Mouse (Mus musculus) embryo, embryonic 9.5 days (tissue): ENCODE results near the gene Rpgrip1.

Source experiments
- DNase-seq: peaks from one replicate; pipeline ENCODE4 v3.0.0-alpha.2; 2017; ENCODE audit errors: extremely low spot score

The Rpgrip1 gene

GRCm38 (mm10) chr14:52197156-52197878 is 86.8 kb downstream of the Rpgrip1 start, which contains the start of gene Supt16:
Gene Supt16, minus strand, starts transcription at chr14:52197416.
- DNase-seq: peak; percentile 90

DNA sequence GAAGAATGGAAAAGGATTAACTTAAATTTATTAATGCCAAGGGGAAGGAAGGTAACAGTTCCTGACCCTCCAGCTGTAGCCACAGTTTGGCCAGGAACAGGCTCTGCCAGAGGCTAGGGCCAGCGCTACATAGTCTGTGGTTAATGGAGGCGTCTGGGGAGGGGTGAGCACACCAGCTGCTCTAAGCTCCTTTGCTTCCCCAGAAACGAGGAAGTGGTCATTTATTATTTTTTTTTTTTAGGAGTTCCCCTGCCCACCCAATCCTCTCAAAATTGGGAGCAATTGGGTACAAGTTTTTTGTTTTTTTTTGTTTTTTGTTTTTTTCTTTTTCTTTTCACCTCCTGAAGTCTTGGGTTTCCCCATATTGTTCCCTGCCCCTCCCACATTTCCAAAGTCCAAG is 87.6 kb downstream of the Rpgrip1 start:
- peak; percentile 12 for DNase-seq

DNA sequence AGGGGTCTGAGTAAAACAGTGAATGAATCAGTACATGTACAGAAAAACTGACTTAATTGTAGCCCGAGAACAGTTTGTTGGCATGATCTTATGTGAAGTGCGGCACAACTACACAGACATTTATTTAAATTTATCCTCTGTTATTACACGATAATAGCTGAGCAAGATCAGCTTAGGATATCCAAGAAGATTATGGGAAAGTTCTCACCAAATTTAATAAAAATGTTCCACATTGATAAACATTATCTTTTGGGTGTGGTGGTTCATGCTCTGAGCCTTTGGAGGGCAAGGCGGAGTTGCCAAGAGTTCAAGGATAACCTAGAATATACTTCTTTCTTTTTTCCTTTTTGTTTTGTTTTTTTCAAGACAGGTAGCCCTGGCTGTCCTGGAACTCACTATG is 88.9 kb downstream of the Rpgrip1 start:
- DNase-seq: no peak
